ENCODE assay signal across 8 mouse cellular contexts in the genomic region with DNA sequence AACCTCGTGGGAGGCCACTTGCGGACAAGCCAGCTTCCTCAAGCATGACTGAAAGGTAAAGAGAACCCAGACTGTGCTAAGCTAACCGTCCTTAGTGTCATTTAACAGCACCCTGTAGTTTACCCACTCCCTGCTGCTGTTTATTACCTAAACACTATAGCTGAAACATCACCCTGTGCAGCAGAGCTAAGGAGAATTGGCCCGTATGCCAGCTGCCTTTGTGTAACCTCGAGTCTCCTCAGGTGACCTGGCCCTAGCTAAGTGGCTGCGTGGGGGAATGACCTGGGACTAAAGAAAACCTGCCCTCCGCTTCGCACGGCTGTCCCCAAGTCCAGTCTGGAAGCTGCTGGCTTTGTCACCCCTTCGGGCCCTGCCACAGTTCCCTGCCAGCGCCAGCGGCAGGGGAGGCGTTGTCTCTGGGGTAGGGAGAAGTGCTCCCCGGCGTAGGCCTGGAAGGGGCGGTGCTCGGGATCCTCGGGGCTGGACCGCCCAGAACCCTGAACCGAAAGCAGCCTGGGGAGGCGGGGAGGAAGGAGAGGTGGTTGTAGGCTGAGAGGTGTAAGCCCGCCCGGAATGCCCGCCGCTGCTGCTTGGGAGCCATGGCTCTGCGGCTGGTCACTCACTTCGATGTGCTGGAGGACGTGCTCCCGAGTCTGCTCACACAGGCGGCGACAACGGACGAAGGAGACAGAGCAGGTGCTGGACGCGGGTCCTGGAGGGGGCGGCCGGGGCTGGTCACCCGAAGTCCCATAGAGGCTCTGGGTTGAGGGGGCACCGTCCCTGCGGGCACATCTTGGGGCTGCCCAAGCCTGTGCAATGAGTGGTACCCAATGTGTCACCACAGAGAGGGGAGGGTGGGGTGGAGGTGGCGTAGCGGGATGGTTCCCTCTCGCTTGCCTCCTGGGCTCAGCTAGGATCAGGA. TPM values are rescaled to one million over a fixed set of nuclear protein-coding genes. Genes with fewer than 3 reads are reported as not detected.
DNase-seq lines count a peak whose midpoint lies in the region; ATAC-seq and TF ChIP-seq lines count a peak whose summit lies in the region.

A gene (plus strand): TSS at position 492 of the 922 bp plus-strand sequence.

- TF ChIP-seq CTCF in E14TG2a.4 (conservative IDR thresholded peaks at IDR 0.05; ENCODE audit: low read length): no peak
- no peak for TF ChIP-seq CTCF in olfactory bulb, adult 2 months (IDR thresholded peaks at IDR 0.05; ENCODE audit: insufficient read depth, low read depth, low read length)

- H3K4me1 ChIP-seq in E14TG2a.4 (replicated peaks; ENCODE audit: low read depth, low read length): peaks cover 14% of the 10 kb centered on the region; the same call in 1 of the 2 replicates
- 0 out of 2 replicates have a peak, but pooled peaks cover 14% of the 10 kb centered on the region for H3K4me1 ChIP-seq in forebrain, embryonic 13.5 days
- peaks cover 15% of the 10 kb centered on the region for H3K4me1 ChIP-seq in lung, embryonic 16.5 days (replicated peaks; ENCODE audit: control insufficient read depth, insufficient read depth, low read length)
- H3K4me1 ChIP-seq in olfactory bulb, adult 2 months (ENCODE audit: control insufficient read depth, insufficient read depth, low read length): peaks cover 10% of the 10 kb centered on the region

- H3K4me3 ChIP-seq in E14TG2a.4 (replicated peaks; ENCODE audit: low read length): peak within 1 kb of the TSS; percentile 76
- peak within 1 kb of the TSS; percentile 54 for H3K4me3 ChIP-seq in forebrain, embryonic 13.5 days
- H3K4me3 ChIP-seq in lung, embryonic 16.5 days (ENCODE audit: low read length): peak within 1 kb of the TSS; percentile 63
- H3K4me3 ChIP-seq in olfactory bulb, adult 2 months (ENCODE audit: insufficient read depth, low read depth, low read length): peak within 1 kb of the TSS; percentile 77

- intact Hi-C loops in heart, postnatal 14 days (cut with DNase I): no loop called here

- H3K27ac ChIP-seq in forebrain, embryonic 13.5 days: no peak within 1 kb of the TSS
- H3K27ac ChIP-seq in lung, embryonic 16.5 days (ENCODE audit: low read length): no peak within 1 kb of the TSS
- H3K27ac ChIP-seq in olfactory bulb, adult 2 months (ENCODE audit: insufficient read depth, low read depth, low read length): peak within 1 kb of the TSS; percentile 74

- no peak for TF ChIP-seq POLR2A in olfactory bulb, adult 2 months (IDR thresholded peaks at IDR 0.05; ENCODE audit: insufficient read depth, low read depth, low read length)

- peak within 1 kb of the TSS; percentile 75 for H3K9ac ChIP-seq in forebrain, embryonic 13.5 days
- peak within 1 kb of the TSS; percentile 70 for H3K9ac ChIP-seq in lung, embryonic 16.5 days (ENCODE audit: low read length)

- H3K36me3 ChIP-seq in E14TG2a.4 (ENCODE audit: insufficient read depth, low read length): no peaks in the 10 kb centered on the region
- no peaks in the 10 kb centered on the region for H3K36me3 ChIP-seq in forebrain, embryonic 13.5 days (ENCODE audit: poor library complexity, severe bottlenecking)
- H3K36me3 ChIP-seq in lung, embryonic 16.5 days (ENCODE audit: control insufficient read depth, insufficient read depth, low read length): no peaks in the 10 kb centered on the region

- ATAC-seq in forebrain, embryonic 13.5 days: peak; percentile 92
- peak; percentile 94 for ATAC-seq in lung, embryonic 16.5 days (ENCODE audit: low read depth)

- DNase-seq in c-Kit-positive CD71-positive TER-119-positive erythroid progenitor cells, embryonic 14.5 days (ENCODE audit: low spot score): peak; percentile 53
- DNase-seq in heart, postnatal 14 days: peak; percentile 74 to 76
- DNase-seq in large intestine, adult 2 months (ENCODE audit: low read depth, low spot score): peak; percentile 47
- peak; percentile 47 to 55 for DNase-seq in thymus, adult 18-20 months

- peaks cover 18% of the 10 kb centered on the region for H3K27me3 ChIP-seq in E14TG2a.4 (ENCODE audit: insufficient read depth, low read length)
- H3K27me3 ChIP-seq in forebrain, embryonic 13.5 days: no peaks in the 10 kb centered on the region
- H3K27me3 ChIP-seq in lung, embryonic 16.5 days (ENCODE audit: control insufficient read depth, insufficient read depth, low read depth, low read length): no peaks in the 10 kb centered on the region

- H3K4me2 ChIP-seq in forebrain, embryonic 13.5 days: peak within 1 kb of the TSS; percentile 83
- H3K4me2 ChIP-seq in lung, embryonic 16.5 days (ENCODE audit: low read depth, low read length): peak within 1 kb of the TSS; percentile 85

- peaks cover 16% of the 10 kb centered on the region for H3K9me3 ChIP-seq in E14TG2a.4 (ENCODE audit: low read length)
- no peaks in the 10 kb centered on the region for H3K9me3 ChIP-seq in forebrain, embryonic 13.5 days (replicated peaks)
- no peaks in the 10 kb centered on the region for H3K9me3 ChIP-seq in lung, embryonic 16.5 days (ENCODE audit: control insufficient read depth, low read length)

- WGBS in forebrain, embryonic 13.5 days: 4% methylated on average over 43 of the region's 43 CpGs
- 3% methylated on average over 43 of the region's 43 CpGs for WGBS in large intestine, adult 2 months
- 6% methylated on average over 43 of the region's 43 CpGs for WGBS in lung, embryonic 16.5 days
- WGBS in olfactory bulb, adult 2 months: 4% methylated on average over 43 of the region's 43 CpGs

RNA-seq across cellular contexts. Expression of the gene that starts here (rescaled TPM):
- 5.0 and 6.5 TPM in 2 replicates for polyA plus RNA-seq in forebrain, embryonic 13.5 days (2015; fragmentation: Nextera tagmentation; extraction: Ambion mirVana)
- total RNA-seq in heart, postnatal 14 days (2021): 1 to 10 TPM; 4.7 to 4.9 TPM
- 1.4 and 2.0 TPM in 2 replicates for polyA plus RNA-seq in large intestine, adult 2 months (2012; rRNA removed)
- polyA plus RNA-seq in lung, embryonic 16.5 days (2015; fragmentation: Nextera tagmentation; extraction: Ambion mirVana): 4.9 and 5.1 TPM in 2 replicates
- not detected in 2 replicates for polyA plus RNA-seq in olfactory bulb, adult 2 months (2012; ENCODE audit: insufficient read depth, insufficient read length, low replicate concordance, missing spikeins)
